Mouse (Mus musculus): ENCODE data around the gene Scamp1. TPM values are rescaled to one million over a fixed set of nuclear protein-coding genes. Genes with fewer than 3 reads are reported as not detected.

Gene Scamp1
- polyA plus RNA-seq, 1 experiment from 2014 or later: 165 TPM

DNA sequence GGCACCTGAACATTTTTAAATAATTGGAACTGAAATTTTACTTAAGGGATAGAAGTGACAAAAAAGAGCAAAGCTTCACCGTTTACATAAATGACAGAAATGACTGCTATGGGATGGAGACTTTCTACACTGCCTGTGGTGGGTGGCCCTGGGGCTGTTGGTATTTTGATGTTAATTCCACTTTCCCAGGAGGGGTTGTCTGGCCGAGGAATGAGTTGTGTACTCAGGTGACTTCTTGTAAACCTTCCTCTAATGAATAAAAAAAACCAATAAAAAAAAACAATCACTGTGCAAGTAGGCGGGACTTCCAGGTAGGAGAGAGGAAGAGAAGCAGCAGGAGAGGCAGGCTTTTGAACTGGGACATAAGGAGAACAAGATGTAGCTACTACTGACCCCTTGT is 20.4 kb downstream of the Scamp1 start:
- no peak overlapping the region for H3K27ac ChIP-seq (replicated peaks; ENCODE audit: low read depth, low read length)
- DNase-seq (no peak), ATAC-seq (ENCODE audit: low FRiP score, low TSS enrichment) (no peak)
- no peak overlapping the region for H3K4me2 ChIP-seq (ENCODE audit: low read length)
- WGBS: 64% methylated on average over 3 of the region's 3 CpGs
- peaks cover under 1% of the 10 kb centered on the region; the same call in 1 of the 2 replicates for H3K4me1 ChIP-seq (ENCODE audit: control insufficient read depth, insufficient read depth, low read length)
- no peak overlapping the region for H3K9ac ChIP-seq (replicated peaks; ENCODE audit: low read length)
- no peaks in the 10 kb centered on the region for H3K36me3 ChIP-seq (ENCODE audit: control insufficient read depth, insufficient read depth, low read length)
- H3K4me3 ChIP-seq (replicated peaks; ENCODE audit: low read depth, low read length): no peak overlapping the region
- H3K27me3 ChIP-seq (ENCODE audit: control insufficient read depth, insufficient read depth, low read length): no peaks in the 10 kb centered on the region
- no peaks in the 10 kb centered on the region for H3K9me3 ChIP-seq (ENCODE audit: control insufficient read depth, low read length)

DNA sequence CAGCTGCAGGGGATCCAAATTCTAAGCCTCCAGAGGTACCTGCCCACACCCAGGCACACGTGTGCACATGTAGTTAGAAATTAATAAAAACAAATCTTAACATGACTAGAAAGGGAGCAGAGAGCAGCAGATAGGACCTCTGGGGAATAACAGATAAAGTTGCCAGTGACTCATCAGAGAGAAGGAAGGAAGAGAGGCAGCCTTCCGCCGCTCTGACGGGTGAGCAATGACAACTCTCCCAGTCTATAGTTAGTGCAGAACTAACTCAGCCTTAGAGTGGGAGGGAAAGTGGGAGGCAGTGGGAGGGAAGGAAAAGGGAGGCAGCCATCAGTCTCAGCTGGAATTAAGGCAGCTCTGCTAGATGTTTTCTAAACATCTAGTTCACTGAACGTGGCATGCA is 21.7 kb downstream of the Scamp1 start:
- ATAC-seq (ENCODE audit: low FRiP score, low TSS enrichment): no peak; the same call in 1 of the 2 replicates
- H3K27ac ChIP-seq (replicated peaks; ENCODE audit: low read depth, low read length): no peak overlapping the region
- WGBS: 87% methylated on average over 5 of the region's 5 CpGs

DNA sequence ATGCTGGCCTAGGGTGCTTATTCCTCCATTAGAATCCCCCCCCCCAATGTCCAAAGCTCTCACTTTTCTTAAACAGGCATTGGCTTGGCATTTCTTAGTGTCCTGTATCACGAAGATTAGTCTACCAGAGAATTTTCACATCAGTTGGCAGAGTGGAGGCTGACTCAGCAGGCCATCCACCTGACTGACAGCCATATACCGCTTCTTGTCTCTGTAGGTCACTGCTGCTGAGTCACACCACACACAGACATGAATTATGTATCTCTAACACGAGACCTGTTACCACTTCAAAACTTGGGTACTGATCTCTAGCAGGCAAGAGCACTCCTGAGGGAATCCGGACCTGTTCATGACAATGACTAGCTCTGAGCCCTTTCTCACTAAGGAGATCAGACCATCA is 23.1 kb downstream of the Scamp1 start:
- no peaks in the 10 kb centered on the region for H3K27me3 ChIP-seq (ENCODE audit: control insufficient read depth, insufficient read depth, low read length)
- H3K9ac ChIP-seq (replicated peaks; ENCODE audit: low read length): no peak overlapping the region
- H3K9me3 ChIP-seq (ENCODE audit: control insufficient read depth, low read length): no peaks in the 10 kb centered on the region
- no peak overlapping the region for H3K27ac ChIP-seq (replicated peaks; ENCODE audit: low read depth, low read length)
- peaks cover 5% of the 10 kb centered on the region for H3K4me1 ChIP-seq (ENCODE audit: control insufficient read depth, insufficient read depth, low read length)
- WGBS: 64% methylated on average over 4 of the region's 4 CpGs
- no peak for ATAC-seq (ENCODE audit: low FRiP score, low TSS enrichment)
- no peak overlapping the region for H3K4me2 ChIP-seq (ENCODE audit: low read length)
- no peak for DNase-seq
- no peaks in the 10 kb centered on the region for H3K36me3 ChIP-seq (ENCODE audit: control insufficient read depth, insufficient read depth, low read length)
- H3K4me3 ChIP-seq (replicated peaks; ENCODE audit: low read depth, low read length): no peak overlapping the region

More for the DNA sequence above, 21.7 kb downstream of the Scamp1 start:
- Histone ChIP-seq H3K36me3 (ENCODE audit: control insufficient read depth, insufficient read depth, low read length) (no peaks in the 10 kb centered on the region), H3K4me2 (ENCODE audit: low read length) (no peak overlapping the region), H3K9ac (replicated peaks; ENCODE audit: low read length) (no peak overlapping the region), H3K27me3 (ENCODE audit: control insufficient read depth, insufficient read depth, low read length) (no peaks in the 10 kb centered on the region), H3K9me3 (ENCODE audit: control insufficient read depth, low read length) (no peaks in the 10 kb centered on the region), H3K4me3 (replicated peaks; ENCODE audit: low read depth, low read length) (no peak overlapping the region), H3K4me1 (ENCODE audit: control insufficient read depth, insufficient read depth, low read length) (peaks cover 3% of the 10 kb centered on the region; the same call in 1 of the 2 replicates)
- DNase-seq: no peak

DNA sequence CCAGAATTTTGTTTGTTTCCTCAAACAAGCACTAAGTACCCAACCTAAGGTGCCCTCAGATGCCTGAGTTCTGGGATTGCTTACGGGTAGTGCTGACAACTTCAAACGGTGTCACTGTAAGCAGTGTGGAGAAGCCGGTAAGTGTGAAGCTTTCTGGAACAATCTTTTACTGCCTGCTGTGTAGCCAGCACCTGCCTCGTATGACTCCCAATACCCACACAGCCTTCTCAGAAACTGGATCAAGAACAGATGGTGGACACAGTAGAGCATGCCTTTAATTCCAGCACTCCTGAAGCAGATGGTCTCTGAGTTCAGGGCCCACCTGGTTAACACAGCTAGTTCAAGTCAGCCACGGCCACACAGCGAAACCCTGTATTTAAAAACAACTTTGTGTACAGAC is 24.0 kb downstream of the Scamp1 start:
- Histone ChIP-seq H3K9ac (replicated peaks; ENCODE audit: low read length) (no peak overlapping the region), H3K4me1 (ENCODE audit: control insufficient read depth, insufficient read depth, low read length) (peaks cover 8% of the 10 kb centered on the region), H3K4me3 (replicated peaks; ENCODE audit: low read depth, low read length) (no peak overlapping the region), H3K9me3 (ENCODE audit: control insufficient read depth, low read length) (no peaks in the 10 kb centered on the region), H3K27me3 (ENCODE audit: control insufficient read depth, insufficient read depth, low read length) (no peaks in the 10 kb centered on the region), H3K27ac (replicated peaks; ENCODE audit: low read depth, low read length) (no peak overlapping the region), H3K36me3 (ENCODE audit: control insufficient read depth, insufficient read depth, low read length) (no peaks in the 10 kb centered on the region), H3K4me2 (ENCODE audit: low read length) (no peak overlapping the region)
- DNase-seq (no peak), ATAC-seq (ENCODE audit: low FRiP score, low TSS enrichment) (no peak)
- WGBS: 89% methylated on average over 6 of the region's 6 CpGs

DNA sequence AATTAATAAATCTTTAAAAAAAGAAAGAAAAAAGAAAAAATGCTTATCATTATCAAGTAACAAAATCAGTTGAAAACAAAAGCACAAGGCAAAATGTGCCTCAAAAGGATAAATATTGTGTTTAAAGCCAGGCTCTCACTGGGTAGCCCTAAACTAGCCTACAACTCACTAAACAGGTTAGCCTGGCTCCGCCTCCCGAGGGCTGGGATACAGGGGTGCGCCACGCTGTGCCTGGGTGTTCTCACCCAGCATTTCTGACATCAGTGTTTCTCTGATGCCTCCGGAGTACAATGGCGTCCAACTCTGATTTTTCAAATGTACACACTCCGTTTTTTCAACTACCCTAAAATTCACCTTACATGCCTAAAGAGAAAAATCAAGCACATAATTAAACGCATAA is 24.7 kb downstream of the Scamp1 start:
- no peaks in the 10 kb centered on the region for H3K9me3 ChIP-seq (ENCODE audit: control insufficient read depth, low read length)
- WGBS: 92% methylated on average over 8 of the region's 8 CpGs
- no peak overlapping the region for H3K4me3 ChIP-seq (replicated peaks; ENCODE audit: low read depth, low read length)
- H3K27me3 ChIP-seq (ENCODE audit: control insufficient read depth, insufficient read depth, low read length): no peaks in the 10 kb centered on the region
- no peak overlapping the region for H3K4me2 ChIP-seq (ENCODE audit: low read length)
- H3K4me1 ChIP-seq (ENCODE audit: control insufficient read depth, insufficient read depth, low read length): peaks cover 8% of the 10 kb centered on the region
- no peaks in the 10 kb centered on the region for H3K36me3 ChIP-seq (ENCODE audit: control insufficient read depth, insufficient read depth, low read length)
- no peak for DNase-seq
- H3K27ac ChIP-seq (replicated peaks; ENCODE audit: low read depth, low read length): no peak overlapping the region
- no peak overlapping the region for H3K9ac ChIP-seq (replicated peaks; ENCODE audit: low read length)
- ATAC-seq (ENCODE audit: low FRiP score, low TSS enrichment): no peak

DNA sequence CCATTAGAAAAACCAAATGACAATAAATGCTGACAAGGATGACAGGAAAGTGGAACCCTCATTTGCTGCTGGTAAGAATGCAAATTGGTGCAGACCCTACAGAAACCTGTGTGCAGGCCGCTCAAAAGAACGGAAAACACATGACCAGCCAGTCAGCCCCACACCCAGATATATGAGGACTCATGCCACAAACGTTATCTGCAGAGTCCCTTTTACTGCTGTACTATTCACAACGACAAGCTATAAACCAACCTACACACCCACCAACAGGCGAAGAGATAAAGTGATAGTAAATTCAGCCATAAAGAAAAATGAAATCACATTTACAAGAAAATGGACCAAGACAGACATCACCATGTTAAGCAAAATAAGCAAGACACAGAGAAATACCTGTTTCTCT is 26.4 kb downstream of the Scamp1 start:
- Histone ChIP-seq H3K9me3 (ENCODE audit: control insufficient read depth, low read length) (no peaks in the 10 kb centered on the region), H3K4me2 (ENCODE audit: low read length) (no peak overlapping the region), H3K27me3 (ENCODE audit: control insufficient read depth, insufficient read depth, low read length) (no peaks in the 10 kb centered on the region), H3K4me3 (replicated peaks; ENCODE audit: low read depth, low read length) (no peak overlapping the region), H3K9ac (replicated peaks; ENCODE audit: low read length) (no peak overlapping the region), H3K36me3 (ENCODE audit: control insufficient read depth, insufficient read depth, low read length) (no peaks in the 10 kb centered on the region), H3K27ac (replicated peaks; ENCODE audit: low read depth, low read length) (no peak overlapping the region), H3K4me1 (ENCODE audit: control insufficient read depth, insufficient read depth, low read length) (peaks cover 8% of the 10 kb centered on the region)
- DNase-seq: no peak
- WGBS: 92% methylated on average over 5 of the region's 5 CpGs
- no peak for ATAC-seq (ENCODE audit: low FRiP score, low TSS enrichment)

DNA sequence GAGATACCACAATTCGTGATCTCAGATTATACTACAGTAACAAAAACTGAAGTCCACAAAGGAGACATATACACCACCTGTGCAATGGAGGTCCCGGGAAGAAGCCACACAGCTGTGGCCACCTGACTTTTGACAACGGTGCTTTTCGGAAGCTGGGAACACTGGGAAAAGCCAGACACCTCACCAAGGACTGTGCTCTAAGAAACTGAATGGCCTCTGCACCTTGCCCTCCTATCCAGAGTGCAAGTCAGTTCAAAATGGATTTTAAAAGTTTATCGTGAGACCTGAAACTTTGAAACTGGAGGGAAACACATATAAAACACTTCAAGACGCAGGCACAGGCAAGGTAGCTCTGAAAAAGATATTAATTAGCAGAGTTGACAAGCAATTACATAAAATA is 27.1 kb downstream of the Scamp1 start:
- no peak for DNase-seq
- Histone ChIP-seq H3K27ac (replicated peaks; ENCODE audit: low read depth, low read length) (no peak overlapping the region), H3K9me3 (ENCODE audit: control insufficient read depth, low read length) (no peaks in the 10 kb centered on the region), H3K4me2 (ENCODE audit: low read length) (no peak overlapping the region), H3K4me1 (ENCODE audit: control insufficient read depth, insufficient read depth, low read length) (peaks cover 8% of the 10 kb centered on the region), H3K4me3 (replicated peaks; ENCODE audit: low read depth, low read length) (no peak overlapping the region), H3K36me3 (ENCODE audit: control insufficient read depth, insufficient read depth, low read length) (no peaks in the 10 kb centered on the region), H3K9ac (replicated peaks; ENCODE audit: low read length) (no peak overlapping the region), H3K27me3 (ENCODE audit: control insufficient read depth, insufficient read depth, low read length) (no peaks in the 10 kb centered on the region)
- no peak for ATAC-seq (ENCODE audit: low FRiP score, low TSS enrichment)
- WGBS: 91% methylated on average over 6 of the region's 6 CpGs

DNA sequence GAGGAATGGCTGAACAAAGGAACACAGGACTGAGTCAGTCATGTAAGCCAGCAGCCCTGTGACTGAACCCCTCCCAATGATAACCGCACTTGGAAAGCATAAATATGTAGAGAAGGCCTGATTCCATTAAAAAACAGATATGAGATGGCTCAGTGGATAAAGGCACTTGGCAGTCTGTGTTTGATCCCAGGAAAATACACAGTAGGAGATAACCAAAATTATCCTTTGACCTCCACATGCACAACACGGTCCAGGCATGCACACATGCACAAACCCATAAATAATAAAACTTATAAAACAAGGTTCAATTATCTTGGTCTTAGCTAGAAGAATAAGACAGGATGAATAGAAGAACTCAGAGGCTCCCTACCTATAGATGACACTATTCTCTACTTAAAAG is 27.9 kb downstream of the Scamp1 start:
- no peak for ATAC-seq (ENCODE audit: low FRiP score, low TSS enrichment)
- peaks cover 8% of the 10 kb centered on the region for H3K4me1 ChIP-seq (ENCODE audit: control insufficient read depth, insufficient read depth, low read length)

DNA sequence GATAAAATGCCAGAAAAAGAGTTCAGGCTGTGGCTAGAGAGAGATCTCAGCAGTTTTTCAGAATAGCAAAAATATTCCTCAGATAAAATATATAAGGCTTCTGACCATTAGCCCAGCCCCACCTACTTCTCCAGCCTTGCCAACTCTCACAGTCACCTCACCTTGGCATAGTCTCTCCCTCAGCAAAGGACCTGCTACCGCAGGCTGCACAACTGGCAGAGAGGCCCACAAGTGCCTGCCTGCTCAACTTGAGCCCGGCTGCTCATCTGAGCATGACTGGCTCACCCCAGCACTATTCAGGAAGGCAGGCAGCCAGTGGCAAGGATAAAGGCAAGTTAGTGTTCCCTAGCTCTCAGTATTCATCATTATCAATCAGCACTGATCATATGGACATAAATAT is 30.5 kb downstream of the Scamp1 start:
- Histone ChIP-seq H3K9me3 (ENCODE audit: control insufficient read depth, low read length) (no peaks in the 10 kb centered on the region), H3K4me3 (replicated peaks; ENCODE audit: low read depth, low read length) (no peak overlapping the region), H3K9ac (replicated peaks; ENCODE audit: low read length) (no peak overlapping the region), H3K27me3 (ENCODE audit: control insufficient read depth, insufficient read depth, low read length) (no peaks in the 10 kb centered on the region), H3K36me3 (ENCODE audit: control insufficient read depth, insufficient read depth, low read length) (no peaks in the 10 kb centered on the region), H3K4me2 (ENCODE audit: low read length) (no peak overlapping the region), H3K4me1 (ENCODE audit: control insufficient read depth, insufficient read depth, low read length) (peaks cover 7% of the 10 kb centered on the region), H3K27ac (replicated peaks; ENCODE audit: low read depth, low read length) (no peak overlapping the region)
- ATAC-seq (ENCODE audit: low FRiP score, low TSS enrichment) (no peak), DNase-seq (no peak)
- 93% methylated on average over 2 of the region's 2 CpGs for WGBS

More for the DNA sequence above, 27.9 kb downstream of the Scamp1 start:
- no peak for DNase-seq
- Histone ChIP-seq H3K27me3 (ENCODE audit: control insufficient read depth, insufficient read depth, low read length) (no peaks in the 10 kb centered on the region), H3K27ac (replicated peaks; ENCODE audit: low read depth, low read length) (no peak overlapping the region; the same call in 1 of the 2 replicates), H3K9ac (replicated peaks; ENCODE audit: low read length) (no peak overlapping the region), H3K4me3 (replicated peaks; ENCODE audit: low read depth, low read length) (no peak overlapping the region), H3K4me2 (ENCODE audit: low read length) (no peak overlapping the region), H3K9me3 (ENCODE audit: control insufficient read depth, low read length) (no peaks in the 10 kb centered on the region), H3K36me3 (ENCODE audit: control insufficient read depth, insufficient read depth, low read length) (no peaks in the 10 kb centered on the region)
- WGBS: 58% methylated on average over 2 of the region's 2 CpGs
